8 mouse cellular contexts compared by ENCODE assay signal in the genomic region with DNA sequence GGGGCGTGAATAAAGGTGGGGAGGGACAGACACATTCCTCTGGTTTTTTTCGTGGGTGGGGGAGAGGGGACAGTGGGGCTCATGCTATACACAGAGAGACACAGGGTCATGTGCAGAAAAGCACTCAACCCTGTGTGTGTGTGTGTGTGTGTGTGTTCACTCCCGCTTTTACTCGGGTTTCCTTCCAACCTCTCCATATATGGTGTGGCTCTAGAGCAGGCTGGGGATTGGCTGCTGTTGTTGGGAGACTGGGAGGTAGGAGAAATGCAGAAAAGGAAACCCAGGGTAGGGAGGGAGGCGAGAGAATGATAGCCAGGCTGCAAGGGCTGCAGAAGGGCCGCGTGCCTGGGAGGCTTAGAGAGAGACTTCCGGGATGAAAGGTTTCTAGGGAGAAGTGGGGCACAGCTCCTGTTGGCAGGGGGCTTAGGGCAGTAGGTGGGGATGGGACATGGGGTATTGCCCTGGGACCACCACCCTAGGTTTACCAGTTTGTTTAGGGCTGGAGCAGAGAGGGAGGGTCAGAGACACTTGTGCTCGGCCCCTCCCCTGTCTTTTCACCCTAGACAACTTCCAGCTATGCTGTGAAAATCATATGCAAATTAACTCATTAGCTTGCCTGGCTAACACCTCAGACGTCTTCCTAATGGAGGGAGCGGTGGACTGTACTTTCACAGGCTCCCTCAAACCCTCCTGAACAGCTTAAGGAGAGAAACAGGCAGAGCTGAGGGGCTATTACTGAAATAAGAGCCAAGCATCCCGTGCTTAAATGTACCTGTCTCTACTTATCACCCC. TPM values are rescaled to one million over a fixed set of nuclear protein-coding genes. Genes with fewer than 3 reads are reported as not detected.
A peak's percentile ranks its signal among the peaks of the same experiment; 100 is the strongest.
DNase-seq lines count a peak whose midpoint lies in the region; ATAC-seq lines count a peak whose summit lies in the region.

No protein-coding gene starts in this region.

- H3K27me3 ChIP-seq in embryonic facial prominence, embryonic 11.5 days (ENCODE audit: control insufficient read depth, insufficient read depth, low read length): no peaks in the 10 kb centered on the region
- H3K27me3 ChIP-seq in heart, embryonic 13.5 days (replicated peaks): no peaks in the 10 kb centered on the region

- 3% methylated on average over 12 of the region's 12 CpGs for WGBS in embryonic facial prominence, embryonic 11.5 days
- 3% methylated on average over 12 of the region's 12 CpGs for WGBS in heart, embryonic 13.5 days

- H3K4me2 ChIP-seq in embryonic facial prominence, embryonic 11.5 days (ENCODE audit: low read depth, low read length): peak overlapping the region; percentile 34
- H3K4me2 ChIP-seq in heart, embryonic 13.5 days: peak overlapping the region; percentile 65

- peak overlapping the region; percentile 91 for H3K27ac ChIP-seq in embryonic facial prominence, embryonic 11.5 days (replicated peaks; ENCODE audit: low read depth, low read length)
- peak overlapping the region; percentile 99 for H3K27ac ChIP-seq in heart, embryonic 13.5 days (replicated peaks)

- no peaks in the 10 kb centered on the region for H3K9me3 ChIP-seq in embryonic facial prominence, embryonic 11.5 days (replicated peaks; ENCODE audit: control insufficient read depth, low read length)
- H3K9me3 ChIP-seq in heart, embryonic 13.5 days: no peaks in the 10 kb centered on the region

- H3K36me3 ChIP-seq in embryonic facial prominence, embryonic 11.5 days (replicated peaks; ENCODE audit: control insufficient read depth, insufficient read depth, low read depth, low read length): peaks cover 18% of the 10 kb centered on the region
- peaks cover 33% of the 10 kb centered on the region for H3K36me3 ChIP-seq in heart, embryonic 13.5 days

- peak overlapping the region; percentile 56 for H3K9ac ChIP-seq in embryonic facial prominence, embryonic 11.5 days (replicated peaks; ENCODE audit: low read length)
- H3K9ac ChIP-seq in heart, embryonic 13.5 days: peak overlapping the region; percentile 77

- H3K4me3 ChIP-seq in embryonic facial prominence, embryonic 11.5 days (ENCODE audit: low read depth, low read length): peak overlapping the region; percentile 17
- peak overlapping the region; percentile 31 for H3K4me3 ChIP-seq in heart, embryonic 13.5 days

- DNase-seq in urinary bladder, postnatal 4 days (ENCODE audit: low spot score in 2 of 2): peak; percentile 69 to 70
- no peak for DNase-seq in urinary bladder, postnatal 10 days (ENCODE audit: low spot score)
- peak; percentile 89 for DNase-seq in embryonic facial prominence, embryonic 11.5 days (ENCODE audit: low spot score)
- peak; percentile 77 for DNase-seq in kidney, postnatal 10 days
- peak; percentile 83 for DNase-seq in lung, postnatal 10 days
- peak; percentile 62 for DNase-seq in ovary, postnatal 14 days (ENCODE audit: low spot score)

- ATAC-seq in embryonic facial prominence, embryonic 11.5 days (replicated peaks; ENCODE audit: insufficient number of reproducible peaks, low FRiP score, low TSS enrichment, low read depth): peak; percentile 90
- ATAC-seq in heart, embryonic 13.5 days (ENCODE audit: extremely low read depth, insufficient number of reproducible peaks, low FRiP score, low TSS enrichment): peak; percentile 84
- no peak for ATAC-seq in activated CD4-positive, CD25-positive, alpha-beta regulatory T cell, adult 4 months

- peaks cover 3% of the 10 kb centered on the region for H3K4me1 ChIP-seq in embryonic facial prominence, embryonic 11.5 days (ENCODE audit: control insufficient read depth, insufficient read depth, low read length)
- H3K4me1 ChIP-seq in heart, embryonic 13.5 days: peaks cover 56% of the 10 kb centered on the region

RNA-seq across cellular contexts. Expression of a gene that starts 10.4 kb away (rescaled TPM):
- polyA plus RNA-seq in embryonic facial prominence, embryonic 11.5 days (2014; fragmentation: Nextera tagmentation; extraction: Ambion mirVana): 63.1 and 64.8 TPM in 2 replicates
- 59.2 and 64.8 TPM in 2 replicates for polyA plus RNA-seq in heart, embryonic 13.5 days (2015; fragmentation: Nextera tagmentation; extraction: Ambion mirVana)
- polyA plus RNA-seq in activated CD4-positive, CD25-positive, alpha-beta regulatory T cell, adult 4 months (2017; shearing (Covaris generic)): 10 to 100 TPM in 1 of 2 experiments, 1 to 10 TPM in 1; 7.5 to 12.8 TPM

RNA-seq across cellular contexts. Expression of a gene that starts 56.4 kb away (rescaled TPM):
- polyA plus RNA-seq in embryonic facial prominence, embryonic 11.5 days (2014; fragmentation: Nextera tagmentation; extraction: Ambion mirVana): 120 and 128 TPM in 2 replicates
- 164 and 182 TPM in 2 replicates for polyA plus RNA-seq in heart, embryonic 13.5 days (2015; fragmentation: Nextera tagmentation; extraction: Ambion mirVana)
- 100 to 1,000 TPM; 162 to 218 TPM for polyA plus RNA-seq in activated CD4-positive, CD25-positive, alpha-beta regulatory T cell, adult 4 months (2017; shearing (Covaris generic))
